Comparison of ENCODE assay signal across 8 mouse cellular contexts in the genomic region with DNA sequence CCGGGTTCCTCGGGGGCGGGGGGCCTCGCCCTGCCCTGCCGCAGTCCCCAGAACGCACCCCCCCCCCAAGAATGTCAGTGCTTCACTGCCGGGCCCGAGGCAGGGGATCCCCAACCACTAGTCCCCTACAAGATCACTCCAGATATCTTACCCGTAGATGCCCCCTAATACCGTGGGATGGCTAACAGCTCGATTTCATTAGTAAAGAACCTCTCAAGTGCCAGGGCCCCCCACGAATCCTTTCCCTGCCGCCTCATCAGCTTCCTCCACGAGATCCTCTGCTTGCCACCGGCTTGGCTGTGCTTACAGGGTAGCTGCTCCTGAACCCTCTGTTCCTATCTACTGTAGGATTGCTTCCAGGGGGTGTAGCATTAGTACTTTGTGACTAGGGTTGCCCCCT. TPM values are rescaled to one million over a fixed set of nuclear protein-coding genes. Genes with fewer than 3 reads are reported as not detected.
DNase-seq lines count a peak whose midpoint lies in the region; ATAC-seq lines count a peak whose summit lies in the region.

No protein-coding gene starts in this region.

- peak overlapping the region; percentile 56 for H3K4me3 ChIP-seq in midbrain, embryonic 16.5 days (ENCODE audit: low read depth, low read length)

- H3K36me3 ChIP-seq in midbrain, embryonic 16.5 days (ENCODE audit: control insufficient read depth, insufficient read depth, low read length), result no peaks in the 10 kb centered on the region; the same call in 1 of the 2 replicates

- DNase-seq in embryo, embryonic 10.5 days (ENCODE audit: low spot score), result peak; percentile 47
- DNase-seq in embryo, embryonic 11 days, result no peak
- DNase-seq in spleen, adult 12 weeks (ENCODE audit: low spot score), result peak; percentile 8
- no peak for DNase-seq in spleen, postnatal 14 days (ENCODE audit: low spot score in 2 of 2)
- DNase-seq in left cerebral cortex, adult 18-20 months (ENCODE audit: low spot score in 2 of 2), result no peak
- no peak for DNase-seq in layer of hippocampus, postnatal 10 days (ENCODE audit: low spot score in 2 of 2)

- H3K27ac ChIP-seq in midbrain, embryonic 16.5 days (ENCODE audit: low read length), result peak overlapping the region; percentile 78

- ATAC-seq in inflammation-experienced regulatory T-cells, adult 6 months, result peak; percentile 4
- ATAC-seq in midbrain, embryonic 16.5 days, result peak; percentile 54

- WGBS in midbrain, embryonic 16.5 days, result under 1% methylated on average over 11 of the region's 15 CpGs

- peak overlapping the region; percentile 84 for H3K4me2 ChIP-seq in midbrain, embryonic 16.5 days (ENCODE audit: low read length)

- H3K27me3 ChIP-seq in midbrain, embryonic 16.5 days (ENCODE audit: control insufficient read depth, insufficient read depth, low read depth, low read length), result no peaks in the 10 kb centered on the region

- H3K9me3 ChIP-seq in midbrain, embryonic 16.5 days (replicated peaks; ENCODE audit: control insufficient read depth, low read length, poor library complexity, severe bottlenecking), result no peaks in the 10 kb centered on the region

- H3K4me1 ChIP-seq in midbrain, embryonic 16.5 days (ENCODE audit: control insufficient read depth, insufficient read depth, low read length), result peaks cover 14% of the 10 kb centered on the region

- peak overlapping the region; percentile 79 for H3K9ac ChIP-seq in midbrain, embryonic 16.5 days (ENCODE audit: low read depth, low read length)

RNA-seq across cellular contexts. Expression of a gene that starts 0.3 kb away (rescaled TPM):
- not detected for polyA plus RNA-seq in inflammation-experienced regulatory T-cells, adult 6 months (2017; shearing (Covaris generic))
- polyA plus RNA-seq in midbrain, embryonic 16.5 days (2015; fragmentation: Nextera tagmentation; extraction: Ambion mirVana), result 70.0 and 73.1 TPM in 2 replicates
- total RNA-seq in left cerebral cortex, adult 18-20 months (2021), result 10 to 100 TPM; 57.3 to 59.7 TPM
- total RNA-seq in layer of hippocampus, postnatal 10 days (2021), result 10 to 100 TPM; 59.9 to 60.2 TPM

RNA-seq across cellular contexts. Expression of a gene that starts 0.5 kb away (rescaled TPM):
- 1 to 10 TPM; 2.5 to 6.7 (median 5.2) TPM for polyA plus RNA-seq in inflammation-experienced regulatory T-cells, adult 6 months (2017; shearing (Covaris generic))
- 6.6 and 7.2 TPM in 2 replicates for polyA plus RNA-seq in midbrain, embryonic 16.5 days (2015; fragmentation: Nextera tagmentation; extraction: Ambion mirVana)
- total RNA-seq in left cerebral cortex, adult 18-20 months (2021), result 10 to 100 TPM; 34.9 to 35.5 TPM
- 10 to 100 TPM; 36.4 TPM for total RNA-seq in layer of hippocampus, postnatal 10 days (2021)

RNA-seq across cellular contexts. Expression of a gene that starts 5.4 kb away (rescaled TPM):
- polyA plus RNA-seq in inflammation-experienced regulatory T-cells, adult 6 months (2017; shearing (Covaris generic)), result 10 to 100 TPM in 2 of 3 experiments, 1 to 10 TPM in 1; 7.8 to 17.2 (median 10.8) TPM
- polyA plus RNA-seq in midbrain, embryonic 16.5 days (2015; fragmentation: Nextera tagmentation; extraction: Ambion mirVana), result 0.41 and 1.0 TPM in 2 replicates
- total RNA-seq in left cerebral cortex, adult 18-20 months (2021), result not detected
- not detected for total RNA-seq in layer of hippocampus, postnatal 10 days (2021)

RNA-seq across cellular contexts. Expression of a gene that starts 6.2 kb away (rescaled TPM):
- 10 to 100 TPM in 1 of 3 experiments, 1 to 10 TPM in 2; 7.2 to 15.1 (median 7.9) TPM for polyA plus RNA-seq in inflammation-experienced regulatory T-cells, adult 6 months (2017; shearing (Covaris generic))
- polyA plus RNA-seq in midbrain, embryonic 16.5 days (2015; fragmentation: Nextera tagmentation; extraction: Ambion mirVana), result 30.7 and 35.5 TPM in 2 replicates
- 10 to 100 TPM; 23.3 to 25.7 TPM for total RNA-seq in left cerebral cortex, adult 18-20 months (2021)
- total RNA-seq in layer of hippocampus, postnatal 10 days (2021), result 10 to 100 TPM; 22.2 to 23.4 TPM

RNA-seq across cellular contexts. Expression of a gene that starts 6.5 kb away (rescaled TPM):
- polyA plus RNA-seq in inflammation-experienced regulatory T-cells, adult 6 months (2017; shearing (Covaris generic)), result 10 to 100 TPM; 34.4 to 44.7 (median 38.9) TPM
- 6.7 and 7.9 TPM in 2 replicates for polyA plus RNA-seq in midbrain, embryonic 16.5 days (2015; fragmentation: Nextera tagmentation; extraction: Ambion mirVana)
- total RNA-seq in left cerebral cortex, adult 18-20 months (2021), result 1 to 10 TPM; 7.4 to 7.8 TPM
- total RNA-seq in layer of hippocampus, postnatal 10 days (2021), result 1 to 10 TPM; 4.5 TPM

Comparison
In these comparisons a context has a peak if more than half of its experiments do, and no peak if none do; other contexts are left out.
1. DNase-seq: peak in embryo, embryonic 10.5 days (single experiment) and spleen, adult 12 weeks (single experiment); none in embryo, embryonic 11 days (single experiment), spleen, postnatal 14 days (0 of 2), left cerebral cortex, adult 18-20 months (0 of 2) and layer of hippocampus, postnatal 10 days (0 of 2).